Mouse (Mus musculus): Measurements from ENCODE around the gene Mms19.

The Mms19 gene

DNA sequence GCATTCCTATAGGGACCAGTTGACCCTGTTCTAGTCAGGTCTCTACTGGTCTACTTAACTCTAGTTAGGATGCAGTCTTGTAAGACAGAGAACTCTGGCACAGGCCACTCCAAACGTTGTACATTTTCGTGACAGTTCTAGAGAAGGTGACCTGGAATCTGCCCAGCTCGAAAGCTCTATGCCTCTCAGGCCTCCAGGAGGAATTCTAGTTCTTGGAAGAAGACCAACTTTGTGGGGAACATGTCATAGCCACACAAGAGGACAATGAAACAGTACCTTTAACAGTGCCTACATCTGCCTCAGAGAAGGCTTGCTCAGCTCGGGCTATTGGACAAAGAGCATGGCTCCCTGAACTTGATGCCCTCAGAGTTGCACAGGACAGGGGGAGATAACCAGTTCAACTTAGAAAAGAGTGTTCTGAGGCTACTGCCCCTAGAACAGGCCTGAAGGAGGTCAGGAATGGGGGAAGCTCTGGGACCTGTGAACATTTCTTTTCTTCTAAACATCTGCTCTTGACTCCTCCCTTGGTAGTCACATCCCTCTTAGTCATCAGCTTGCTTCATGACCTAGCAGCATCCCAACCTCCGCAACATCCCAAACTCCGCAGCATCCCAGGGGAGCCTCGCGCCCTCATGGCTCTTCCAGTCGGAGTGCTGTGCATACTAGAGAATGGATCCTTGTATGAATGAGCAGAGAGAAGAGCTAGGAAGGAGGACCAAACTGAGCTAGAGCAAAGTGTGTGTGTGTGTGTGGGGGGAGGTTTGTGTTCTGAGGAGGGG is 18.0 kb upstream of the Mms19 start:
- DNase-seq, result no peak

DNA sequence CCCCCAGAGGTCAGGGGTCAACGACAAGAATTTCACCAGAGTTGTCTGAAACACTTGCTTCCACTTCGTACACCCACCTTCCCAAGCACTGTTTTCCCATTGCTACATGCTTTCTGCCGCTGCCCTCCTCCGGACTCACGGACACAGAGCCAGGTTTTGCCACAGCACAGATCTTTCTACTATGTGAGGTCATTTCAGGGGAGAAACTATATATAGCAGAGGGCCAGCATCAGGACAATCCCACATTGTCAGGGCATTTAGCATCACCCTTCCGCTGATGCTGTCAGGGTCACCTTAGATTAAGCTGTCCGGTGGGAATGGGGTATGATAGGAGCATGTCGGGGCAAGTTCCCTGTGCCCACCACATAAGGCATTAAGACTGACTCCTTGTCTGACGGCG is 16.1 kb upstream of the Mms19 start:
- DNase-seq, result no peak

DNA sequence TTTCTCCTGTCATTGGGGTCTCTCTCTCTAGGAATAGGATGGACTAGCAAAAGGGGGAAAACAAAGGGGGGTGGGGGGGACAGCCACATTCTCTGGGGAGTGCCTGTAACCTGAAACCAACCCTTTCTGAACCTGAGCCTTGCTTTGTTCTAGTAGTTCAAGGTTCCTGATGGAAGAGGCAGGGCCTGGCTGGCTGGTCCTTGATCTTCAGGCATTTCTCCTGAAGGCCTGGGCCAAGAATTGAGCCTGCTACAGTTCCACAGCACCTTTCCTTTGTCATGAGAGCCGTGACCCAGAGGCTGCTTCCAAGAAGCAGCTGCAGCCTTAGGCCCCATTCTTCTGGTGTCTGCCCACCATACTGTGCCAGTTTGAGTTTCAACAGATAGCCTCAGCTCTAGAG is 14.5 kb upstream of the Mms19 start:
- no peak for DNase-seq

DNA sequence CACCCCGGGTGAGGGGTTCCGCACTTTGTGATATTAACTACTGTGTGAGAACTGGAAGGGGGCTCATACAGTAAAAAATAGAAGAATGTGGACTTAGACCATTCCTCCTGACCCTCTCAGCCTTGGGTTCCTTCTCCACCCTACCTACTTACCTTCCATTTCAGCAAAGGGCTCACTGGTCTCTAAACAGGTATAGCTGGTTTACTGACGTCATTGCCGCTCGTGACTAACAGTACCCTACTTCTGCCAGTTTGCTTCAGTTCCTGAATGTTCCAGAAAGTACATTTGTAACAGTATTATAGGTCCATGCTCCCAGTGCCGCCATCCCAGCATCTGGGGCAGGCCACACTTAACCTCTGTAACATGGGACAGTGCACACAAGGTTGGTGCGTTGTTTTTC is 13.1 kb upstream of the Mms19 start:
- DNase-seq, result no peak

- DNase-seq, result peak; percentile 91
These were observed 12.5 kb upstream of the Mms19 start for GRCm38 (mm10) chr19:41993484-41993883.

- DNase-seq, result no peak
These were observed 12.0 kb upstream of the Mms19 start for GRCm38 (mm10) chr19:41992971-41993370.

GRCm38 (mm10) chr19:41991926-41992477 is 11.0 kb upstream of the Mms19 start:
- no peak for DNase-seq

DNA sequence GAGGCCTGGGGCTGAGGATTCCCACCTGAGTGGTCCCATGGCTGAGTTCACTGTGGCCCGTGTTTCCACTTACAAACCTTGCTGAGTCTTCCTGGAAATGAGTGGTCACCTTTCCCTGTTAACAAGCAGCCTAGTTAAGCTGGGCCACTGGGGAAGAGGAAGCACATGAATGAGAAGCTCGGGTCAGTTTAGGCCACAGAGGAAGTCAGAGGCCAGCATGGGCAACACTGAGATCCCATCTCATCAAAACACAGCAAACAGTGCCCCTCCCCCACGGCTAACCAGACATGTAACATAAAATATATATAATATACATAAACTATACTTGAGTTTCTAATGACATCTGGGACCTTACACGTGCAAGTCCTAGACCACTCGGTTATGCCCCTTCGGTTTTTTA is 8.9 kb upstream of the Mms19 start:
- DNase-seq, result no peak

GRCm38 (mm10) chr19:41987206-41987605 is 6.2 kb upstream of the Mms19 start:
- no peak for DNase-seq

DNA sequence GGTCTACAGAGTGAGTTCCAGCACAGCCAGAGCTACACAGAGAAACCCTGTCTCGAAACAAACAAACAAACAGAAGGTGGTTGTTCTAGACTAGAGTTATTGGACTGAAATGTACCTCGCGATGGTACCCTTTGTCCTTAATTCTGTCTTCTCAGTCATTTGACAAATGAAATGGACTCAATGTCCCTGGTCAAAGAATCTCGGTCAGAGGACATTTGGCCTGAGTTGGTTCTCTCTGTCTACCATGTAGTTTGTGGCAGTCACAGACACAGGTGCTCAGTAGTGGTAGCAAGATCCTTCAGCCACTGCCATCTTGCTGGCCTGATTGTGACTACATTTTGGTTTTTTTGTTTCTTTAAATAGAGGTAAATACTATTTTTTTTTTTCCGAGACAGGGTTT is 5.0 kb upstream of the Mms19 start:
- no peak for DNase-seq

GRCm38 (mm10) chr19:41982791-41983150 is 1.8 kb upstream of the Mms19 start:
- DNase-seq, result peak; percentile 15

GRCm38 (mm10) chr19:41981931-41982790 is 1.2 kb upstream of the Mms19 start:
- DNase-seq, result peak; percentile 77

GRCm38 (mm10) chr19:41981595-41981927 is 604 bp upstream of the Mms19 start, which contains the start of gene Ubtd1:
TSS of gene Ubtd1 (plus strand) at chr19:41981763.
- no peak for DNase-seq

GRCm38 (mm10) chr19:41980422-41980818 is 537 bp downstream of the Mms19 start:
- peak; percentile 47 for DNase-seq

- DNase-seq, result no peak
These were observed 6.8 kb downstream of the Mms19 start for GRCm38 (mm10) chr19:41973891-41974794.

DNA sequence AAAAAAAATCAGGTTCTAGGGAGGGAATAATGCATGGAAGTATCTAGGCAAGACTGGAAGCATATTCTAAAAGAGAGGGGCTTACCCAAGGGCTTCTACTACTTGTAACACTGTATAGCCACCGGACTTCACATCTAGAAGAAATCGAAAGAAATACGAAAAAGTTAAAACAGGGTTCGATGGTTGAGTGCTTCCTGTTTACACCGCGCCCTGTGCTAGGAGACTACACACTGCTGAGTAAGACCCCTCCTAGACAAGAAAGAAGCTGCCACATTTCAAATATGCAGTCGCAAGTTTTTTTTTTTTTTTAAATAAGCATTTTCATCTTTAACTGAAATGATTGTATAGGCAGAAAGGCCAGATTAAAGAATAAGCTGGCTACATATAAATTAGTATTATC is 11.3 kb downstream of the Mms19 start:
- no peak for DNase-seq

DNA sequence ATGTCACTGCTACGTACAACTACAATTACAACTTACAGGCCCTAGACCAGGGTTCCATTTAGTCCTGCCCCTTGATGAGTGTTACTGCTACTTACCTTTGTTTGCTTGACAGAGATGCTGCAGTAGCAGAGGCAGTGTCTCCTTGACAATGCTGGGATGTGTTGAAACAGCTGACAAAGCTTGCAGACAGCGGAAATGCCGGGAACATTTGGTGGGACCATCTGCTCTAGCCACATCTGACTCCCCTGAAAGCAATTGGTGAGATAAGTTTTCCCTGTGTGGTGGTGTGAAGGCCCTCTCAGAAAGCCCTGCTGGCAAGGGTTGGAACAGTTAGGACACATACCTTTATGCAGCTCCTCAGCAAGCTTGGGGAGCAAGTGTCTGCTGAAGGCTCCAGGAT is 27.4 kb downstream of the Mms19 start:
- no peak for DNase-seq

DNA sequence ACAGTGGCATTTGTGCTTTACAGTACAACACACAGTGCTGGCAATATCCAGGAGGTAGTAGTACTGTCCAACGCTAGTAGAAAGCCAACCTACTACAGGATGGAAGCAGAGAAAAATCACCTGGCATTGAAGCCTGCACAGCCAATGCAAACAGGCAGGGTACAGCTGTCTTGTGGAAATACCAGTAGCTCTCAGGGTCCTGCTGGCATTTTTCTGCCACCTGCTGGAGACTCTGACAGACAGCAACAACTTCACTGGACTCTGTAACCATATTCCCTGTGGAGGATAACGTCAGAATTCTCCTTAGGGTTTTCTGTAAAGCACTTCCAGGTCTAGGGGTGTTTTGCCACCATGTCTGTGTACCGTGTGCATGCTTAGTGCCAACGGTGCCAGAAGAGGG is 28.7 kb downstream of the Mms19 start:
- peak; percentile 10 for DNase-seq

- no peak for DNase-seq
These were observed 37.1 kb downstream of the Mms19 start for GRCm38 (mm10) chr19:41943841-41944240.

GRCm38 (mm10) chr19:41938539-41938938 is 42.4 kb downstream of the Mms19 start:
- no peak for DNase-seq

DNA sequence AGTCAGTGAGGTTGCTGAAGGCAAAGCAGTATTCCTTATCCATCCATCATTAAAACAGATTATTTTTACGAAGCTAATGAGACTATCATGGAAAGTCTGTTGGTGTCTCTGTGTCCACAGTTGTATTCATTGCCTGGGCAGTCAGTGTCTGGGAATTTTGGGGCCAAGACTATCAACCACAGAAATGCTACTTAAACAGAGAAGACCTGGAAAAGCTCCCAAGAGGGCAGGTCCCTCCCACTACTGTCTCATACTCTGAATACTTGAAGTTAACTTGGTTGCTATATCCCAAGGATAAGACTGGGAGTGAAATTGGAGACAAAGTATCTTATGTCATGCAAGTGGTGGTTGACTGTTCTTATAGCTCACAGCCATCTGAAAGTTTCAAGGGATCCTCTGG is 45.0 kb downstream of the Mms19 start:
- DNase-seq, result no peak

GRCm38 (mm10) chr19:41934124-41934523 is 46.8 kb downstream of the Mms19 start:
- DNase-seq, result no peak
